In the genomic region with DNA sequence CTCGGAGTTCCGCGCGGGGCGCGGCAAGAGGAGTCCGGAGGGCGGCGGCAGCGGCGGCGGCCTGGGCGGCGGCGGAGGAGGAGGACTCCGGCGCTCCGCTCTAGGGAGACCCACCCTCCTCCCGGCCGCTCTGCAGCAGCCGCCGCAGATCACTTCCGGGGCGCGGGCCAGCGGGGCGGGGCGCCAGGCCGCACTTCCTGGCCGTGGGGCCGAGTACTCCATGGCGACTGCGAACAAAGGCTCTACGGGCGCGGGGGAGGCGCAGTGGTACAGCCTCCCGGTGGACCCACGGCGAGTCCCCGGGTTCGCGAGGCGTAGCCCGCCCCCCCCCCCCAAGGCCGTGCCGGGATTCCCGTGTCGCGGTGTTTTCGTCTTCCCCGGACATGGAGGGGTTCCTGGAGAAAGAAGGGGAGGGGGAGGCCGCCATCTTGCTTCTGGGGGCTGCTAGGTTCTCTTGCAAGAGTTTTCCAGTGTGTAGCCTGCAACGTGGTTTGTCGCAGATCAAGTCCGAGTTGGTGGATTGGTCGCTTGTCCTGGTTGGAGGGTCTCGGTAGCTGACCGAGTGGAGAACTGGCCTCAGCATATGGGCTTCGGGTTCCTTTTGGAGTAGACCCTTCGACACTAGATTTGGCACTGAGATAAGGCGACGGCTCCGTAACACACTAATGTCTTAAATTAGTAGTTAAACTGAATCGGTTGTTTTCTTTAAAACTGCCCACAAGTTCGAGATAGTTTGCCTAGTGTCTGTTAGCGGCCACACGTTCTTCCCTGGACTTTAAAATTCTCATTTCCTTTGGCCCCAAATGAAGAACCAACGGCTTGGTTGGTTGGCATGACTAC, we compare ENCODE assay signal across 8 mouse cellular contexts. TPM values are rescaled to one million over a fixed set of nuclear protein-coding genes. Genes with fewer than 3 reads are reported as not detected.
DNase-seq lines count a peak whose midpoint lies in the region; ATAC-seq and TF ChIP-seq lines count a peak whose summit lies in the region.

TSS of gene Rala (minus strand) at position 162 of the 840 bp plus-strand sequence.

- in situ Hi-C loops in Patski (cut with MboI; ENCODE audit: low pct_unique_long_range_greater_than_20kb) = loop anchor here (5.0 kb wide), 2 partner anchors 33 to 47 kb away; no protein-coding TSS in a partner anchor

- WGBS in hindbrain, embryonic 14.5 days = 9% methylated on average over 62 of the region's 69 CpGs

- POLR2A ChIA-PET in Patski (lab: Charles Lee) = no interaction called here

- peak; percentile 99 for ATAC-seq in Patski
- ATAC-seq in hindbrain, embryonic 14.5 days (ENCODE audit: low FRiP score) = peak; percentile 100

- DNase-seq in Patski (ENCODE audit: low read depth, low spot score) = no peak
- peak; percentile 97 to 98 for DNase-seq in cerebellum, postnatal 14 days
- DNase-seq in frontal cortex, postnatal 25 days (ENCODE audit: low spot score in 2 of 2) = peak; percentile 88
- peak; percentile 90 for DNase-seq in hindbrain, embryonic 14.5 days (ENCODE audit: low spot score)
- DNase-seq in left cerebral cortex, adult 11 months (ENCODE audit: low spot score) = peak; percentile 86
- peak; percentile 96 to 97 for DNase-seq in lung, postnatal 4 days
- DNase-seq in retina, postnatal 7 days (ENCODE audit: low read depth, low spot score) = peak; percentile 83
- DNase-seq in urinary bladder, adult 2 months (ENCODE audit: low spot score) = peak; percentile 98

- peak within 1 kb of the TSS; percentile 53 for H3K4me2 ChIP-seq in hindbrain, embryonic 14.5 days (replicated peaks)

- no peak for TF ChIP-seq CTCF in Patski (IDR thresholded peaks at IDR 0.05)

- H3K4me3 ChIP-seq in hindbrain, embryonic 14.5 days (replicated peaks; ENCODE audit: low read length) = peak within 1 kb of the TSS; percentile 77

- no peaks in the 10 kb centered on the region for H3K27me3 ChIP-seq in Patski
- no peaks in the 10 kb centered on the region for H3K27me3 ChIP-seq in hindbrain, embryonic 14.5 days (ENCODE audit: control insufficient read depth, insufficient read depth, low read length)

- CTCF ChIA-PET in Patski (lab: Charles Lee) = no interaction called here

- H3K4me1 ChIP-seq in hindbrain, embryonic 14.5 days (replicated peaks; ENCODE audit: control insufficient read depth, insufficient read depth, low read length) = peaks cover 20% of the 10 kb centered on the region

- peaks cover 3% of the 10 kb centered on the region; the same call in 1 of the 2 replicates for H3K36me3 ChIP-seq in hindbrain, embryonic 14.5 days (replicated peaks; ENCODE audit: control insufficient read depth, insufficient read depth)

- H3K9me3 ChIP-seq in hindbrain, embryonic 14.5 days (ENCODE audit: control insufficient read depth, low read length) = no peaks in the 10 kb centered on the region

- peak within 1 kb of the TSS; percentile 98 for H3K27ac ChIP-seq in hindbrain, embryonic 14.5 days

- H3K9ac ChIP-seq in hindbrain, embryonic 14.5 days = peak within 1 kb of the TSS; percentile 94

RNA-seq across cellular contexts. Expression of gene Rala, which starts in this region (rescaled TPM):
- polyA plus RNA-seq in Patski (2021) = 74.0 TPM
- 197 and 209 TPM in 2 replicates for polyA plus RNA-seq in hindbrain, embryonic 14.5 days (2014; fragmentation: Nextera tagmentation; extraction: Ambion mirVana)
- polyA plus RNA-seq in urinary bladder, adult 2 months (2012; rRNA removed) = 39.1 and 45.2 TPM in 2 replicates
